21 mouse cellular contexts compared by ENCODE assay signal in genomic region chr3:28447950-28448349, GRCm38 (mm10).
DNase-seq lines count a peak whose midpoint lies in the region; ATAC-seq lines count a peak whose summit lies in the region.
"Had no signal": no experiment of that assay in that cellular context is flagged by ENCODE, and none has a peak within 500 bp of the region (broad histone marks: within the 10 kb centered on the region; RNA-seq: fewer than 3 reads in every experiment).

No protein-coding gene starts in this region.

- DNase-seq in cerebellum, postnatal 10 days, result no peak
- DNase-seq in kidney, adult 11 months, result no peak
- DNase-seq in layer of hippocampus, postnatal 36 days, result no peak
- DNase-seq: adrenal gland, adult 2 months; adrenal gland, postnatal 14 days; B cell, adult 2 months; cerebellum, adult 11 months; cerebellum, adult 2 months; cerebellum, adult 9-11 months; cerebellum, postnatal 36 days; gastrocnemius, postnatal 10 days; gastrocnemius, postnatal 36 days had no signal

- H3K36me3 ChIP-seq in hindbrain, embryonic 13.5 days, result no peaks in the 10 kb centered on the region
- H3K36me3 ChIP-seq in hindbrain, embryonic 16.5 days (ENCODE audit: control insufficient read depth, insufficient read depth, low read length), result no peaks in the 10 kb centered on the region
- H3K36me3 ChIP-seq: forebrain, embryonic 10.5 days; hindbrain, embryonic 12.5 days had no signal

- peaks cover 8% of the 10 kb centered on the region; the same call in 1 of the 2 replicates for H3K4me1 ChIP-seq in hindbrain, embryonic 13.5 days (replicated peaks)
- H3K4me1 ChIP-seq in hindbrain, embryonic 16.5 days (ENCODE audit: control insufficient read depth, insufficient read depth, low read depth, low read length), result no peaks in the 10 kb centered on the region
- H3K4me1 ChIP-seq: forebrain, embryonic 10.5 days; forebrain, embryonic 13.5 days; hindbrain, embryonic 12.5 days had no signal

- H3K4me2 ChIP-seq in hindbrain, embryonic 13.5 days, result no peak overlapping the region
- no peak overlapping the region for H3K4me2 ChIP-seq in hindbrain, embryonic 16.5 days (ENCODE audit: low read length)
- H3K4me2 ChIP-seq: forebrain, embryonic 13.5 days; heart, embryonic 11.5 days; hindbrain, embryonic 12.5 days had no signal

- no peaks in the 10 kb centered on the region for H3K27me3 ChIP-seq in hindbrain, embryonic 13.5 days
- H3K27me3 ChIP-seq in hindbrain, embryonic 16.5 days (replicated peaks; ENCODE audit: control insufficient read depth, insufficient read depth, low read length), result no peaks in the 10 kb centered on the region
- H3K27me3 ChIP-seq: forebrain, embryonic 13.5 days; hindbrain, embryonic 12.5 days had no signal

- no peak overlapping the region for H3K4me3 ChIP-seq in hindbrain, embryonic 13.5 days
- no peak overlapping the region for H3K4me3 ChIP-seq in hindbrain, embryonic 16.5 days (ENCODE audit: low read length)
- H3K4me3 ChIP-seq: forebrain, embryonic 10.5 days; forebrain, embryonic 13.5 days; hindbrain, embryonic 12.5 days had no signal

- 0 out of 2 replicates have a peak overlapping the region, but pooled peaks have one; percentile 23 for H3K27ac ChIP-seq in hindbrain, embryonic 13.5 days
- no peak overlapping the region for H3K27ac ChIP-seq in hindbrain, embryonic 16.5 days (ENCODE audit: low read depth, low read length)
- H3K27ac ChIP-seq: forebrain, embryonic 10.5 days; forebrain, embryonic 13.5 days; hindbrain, embryonic 12.5 days; hindbrain, postnatal 0 days had no signal

- ATAC-seq in hindbrain, embryonic 13.5 days (ENCODE audit: low FRiP score), result no peak
- ATAC-seq in hindbrain, embryonic 16.5 days, result no peak
- peak; percentile 67 for ATAC-seq in CD4-positive, CD25-positive, alpha-beta regulatory T cell, adult 4 months
- 0 out of 2 replicates have a peak, but pooled peaks have one; percentile 36 for ATAC-seq in common myeloid progenitor, adult 5-6 weeks (replicated peaks; ENCODE audit: low read depth, poor library complexity, severe bottlenecking)
- ATAC-seq: hindbrain, postnatal 0 days had no signal

- no peaks in the 10 kb centered on the region for H3K9me3 ChIP-seq in hindbrain, embryonic 13.5 days
- H3K9me3 ChIP-seq in hindbrain, embryonic 16.5 days (ENCODE audit: control insufficient read depth, low read length), result peaks cover 3% of the 10 kb centered on the region; the same call in 1 of the 2 replicates
- H3K9me3 ChIP-seq: forebrain, embryonic 13.5 days; hindbrain, embryonic 12.5 days had no signal

- WGBS in hindbrain, embryonic 13.5 days, result 77% methylated on average over 4 of the region's 4 CpGs
- WGBS in hindbrain, embryonic 16.5 days, result 78% methylated on average over 4 of the region's 4 CpGs

- H3K9ac ChIP-seq in hindbrain, embryonic 13.5 days, result no peak overlapping the region
- no peak overlapping the region for H3K9ac ChIP-seq in hindbrain, embryonic 16.5 days (ENCODE audit: low read depth, low read length)
- H3K9ac ChIP-seq: forebrain, embryonic 13.5 days; hindbrain, embryonic 12.5 days had no signal

Comparison
In these comparisons a context has a peak if more than half of its experiments do, and no peak if none do; other contexts are left out.
1. ATAC-seq: peak in CD4-positive, CD25-positive, alpha-beta regulatory T cell, adult 4 months (single experiment) and common myeloid progenitor, adult 5-6 weeks (single experiment); none in hindbrain, embryonic 13.5 days (single experiment) and hindbrain, embryonic 16.5 days (single experiment).